Mouse (Mus musculus): ENCODE measurements around the gene Spryd4.

DNA sequence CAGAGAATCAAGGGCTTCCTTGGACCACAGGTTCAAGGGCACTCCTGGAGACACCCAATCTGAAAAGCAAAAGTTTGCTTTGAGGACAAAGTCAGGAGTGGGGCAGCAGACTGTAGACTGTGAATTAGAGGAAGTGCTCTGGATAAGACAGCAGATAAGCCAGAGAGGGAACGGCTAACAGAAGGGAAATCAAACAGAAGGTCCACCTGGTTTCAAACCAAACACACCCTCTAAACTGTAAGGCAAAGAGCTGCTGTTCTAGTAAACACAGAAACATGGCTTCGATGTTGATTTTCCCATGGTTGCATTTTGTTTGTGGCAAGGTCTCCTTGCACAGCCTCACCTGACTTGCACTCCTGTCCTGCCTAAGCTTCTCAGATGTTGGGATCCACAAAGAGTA lies 20.1 kb downstream of the Spryd4 start:
- TF ChIP-seq CTCF (IDR thresholded peaks at IDR 0.05; ENCODE audit: extremely low read depth, insufficient read length, insufficient replicate concordance, low read depth, low read length) (no peak), POLR2A (IDR thresholded peaks at IDR 0.05; ENCODE audit: low read depth, low read length) (no peak)
